Mouse (Mus musculus): ENCODE measurements around the gene Zfp931. TPM values are rescaled to one million over a fixed set of nuclear protein-coding genes. Genes with fewer than 3 reads are reported as not detected.
A peak's percentile ranks its signal among the peaks of the same experiment; 100 is the strongest.
"Not testable (repeated sequence)": the region's sequence is repeated elsewhere in the genome, so short reads cannot be mapped to it uniquely, and the experiment has no call there.

Gene Zfp931
- total and polyA plus RNA-seq, 2 experiments from 2014 or later: 12.6 to 13.1 TPM

- Histone ChIP-seq H3K36me3 (ENCODE audit: insufficient read depth) (no peaks in the 10 kb centered on the region), H3K27me3 (ENCODE audit: insufficient read depth, low read length) (no peaks in the 10 kb centered on the region), H3K4me2 (ENCODE audit: low read depth) (no peak overlapping the region), H3K9me3 (ENCODE audit: low read length) (no peaks in the 10 kb centered on the region), H3K9ac (no peak overlapping the region), H3K27ac (ENCODE audit: low read depth, low read length) (no peak overlapping the region), H3K4me3 (ENCODE audit: low read depth, low read length) (no peak overlapping the region), H3K4me1 (ENCODE audit: insufficient read depth) (no peaks in the 10 kb centered on the region)
- DNase-seq (peak; percentile 56), ATAC-seq (no peak)
- WGBS: 5% methylated on average over 2 of the region's 2 CpGs
- peak; percentile 68 for TF ChIP-seq CTCF (IDR thresholded peaks at IDR 0.05; ENCODE audit: low read depth)
Observed at GRCm38 (mm10) chr2:178098021-178098420, 19.7 kb upstream of the Zfp931 start.

- DNase-seq (no peak), ATAC-seq (no peak)
- no peak overlapping the region for H3K4me2 ChIP-seq (ENCODE audit: low read depth)
- no peak overlapping the region for H3K27ac ChIP-seq (ENCODE audit: low read depth, low read length)
- no peak for TF ChIP-seq CTCF (IDR thresholded peaks at IDR 0.05; ENCODE audit: low read depth)
- H3K9ac ChIP-seq: no peak overlapping the region
- H3K27me3 ChIP-seq (ENCODE audit: insufficient read depth, low read length): no peaks in the 10 kb centered on the region
- H3K9me3 ChIP-seq (ENCODE audit: low read length): no peaks in the 10 kb centered on the region
- no peaks in the 10 kb centered on the region for H3K36me3 ChIP-seq (ENCODE audit: insufficient read depth)
- H3K4me3 ChIP-seq (ENCODE audit: low read depth, low read length): no peak overlapping the region
- H3K4me1 ChIP-seq (ENCODE audit: insufficient read depth): no peaks in the 10 kb centered on the region
Observed at GRCm38 (mm10) chr2:178089586-178089985, 11.3 kb upstream of the Zfp931 start.

GRCm38 (mm10) chr2:178058195-178058594, 20.1 kb downstream of the Zfp931 start:
- 4% methylated on average over 1 of the region's 1 CpGs for WGBS
- peak; percentile 67 for TF ChIP-seq CTCF (IDR thresholded peaks at IDR 0.05; ENCODE audit: low read depth)
- H3K4me3 ChIP-seq (ENCODE audit: low read depth, low read length): no peak overlapping the region
- H3K9ac ChIP-seq: no peak overlapping the region
- no peaks in the 10 kb centered on the region for H3K27me3 ChIP-seq (ENCODE audit: insufficient read depth, low read length)
- no peaks in the 10 kb centered on the region for H3K4me1 ChIP-seq (ENCODE audit: insufficient read depth)
- peaks cover 6% of the 10 kb centered on the region; the same call in 1 of the 2 replicates for H3K36me3 ChIP-seq (ENCODE audit: insufficient read depth)
- no peak overlapping the region for H3K27ac ChIP-seq (ENCODE audit: low read depth, low read length)
- no peaks in the 10 kb centered on the region for H3K9me3 ChIP-seq (ENCODE audit: low read length)
- ATAC-seq: no peak
- DNase-seq: peak; percentile 35
- no peak overlapping the region for H3K4me2 ChIP-seq (ENCODE audit: low read depth)

- H3K4me3 ChIP-seq (ENCODE audit: low read depth, low read length); ATAC-seq; H3K9ac ChIP-seq; H3K27ac ChIP-seq (ENCODE audit: low read depth, low read length); DNase-seq; H3K36me3 ChIP-seq (ENCODE audit: insufficient read depth); H3K4me2 ChIP-seq (ENCODE audit: low read depth); H3K9me3 ChIP-seq (ENCODE audit: low read length); H3K4me1 ChIP-seq (ENCODE audit: insufficient read depth); H3K27me3 ChIP-seq (ENCODE audit: insufficient read depth, low read length): not testable (repeated sequence)
- 96% methylated on average over 2 of the region's 3 CpGs for WGBS
Observed at GRCm38 (mm10) chr2:178027601-178028000, 50.7 kb downstream of the Zfp931 start.

GRCm38 (mm10) chr2:178023861-178024260, 54.4 kb downstream of the Zfp931 start:
- not testable (repeated sequence) for H3K4me1 ChIP-seq (ENCODE audit: insufficient read depth); H3K27me3 ChIP-seq (ENCODE audit: insufficient read depth, low read length); H3K36me3 ChIP-seq (ENCODE audit: insufficient read depth); DNase-seq; ATAC-seq; H3K27ac ChIP-seq (ENCODE audit: low read depth, low read length); H3K9me3 ChIP-seq (ENCODE audit: low read length)
- Histone ChIP-seq H3K4me2 (ENCODE audit: low read depth) (peak overlapping the region; percentile 51), H3K9ac (peak overlapping the region; percentile 47), H3K4me3 (ENCODE audit: low read depth, low read length) (peak overlapping the region; percentile 44)
- 13% methylated on average over 2 of the region's 2 CpGs for WGBS

- 4% methylated on average over 13 of the region's 15 CpGs for WGBS
- Histone ChIP-seq H3K9ac (peak within 1 kb of the TSS; percentile 47), H3K4me3 (ENCODE audit: low read depth, low read length) (peak within 1 kb of the TSS; percentile 44), H3K4me2 (ENCODE audit: low read depth) (peak within 1 kb of the TSS; percentile 51)
- not testable (repeated sequence) for H3K4me1 ChIP-seq (ENCODE audit: insufficient read depth); ATAC-seq; H3K27me3 ChIP-seq (ENCODE audit: insufficient read depth, low read length); H3K27ac ChIP-seq (ENCODE audit: low read depth, low read length); H3K36me3 ChIP-seq (ENCODE audit: insufficient read depth); H3K9me3 ChIP-seq (ENCODE audit: low read length)
- peak; percentile 23 for DNase-seq
Observed at GRCm38 (mm10) chr2:178023011-178023611, 55.2 kb downstream of the Zfp931 start, which contains the start of gene Zfp971. TSS of gene Zfp971 (plus strand) at chr2:178023284.

GRCm38 (mm10) chr2:178020773-178021172, 57.5 kb downstream of the Zfp931 start:
- not testable (repeated sequence) for H3K36me3 ChIP-seq (ENCODE audit: insufficient read depth); DNase-seq; H3K4me3 ChIP-seq (ENCODE audit: low read depth, low read length); H3K27me3 ChIP-seq (ENCODE audit: insufficient read depth, low read length); H3K27ac ChIP-seq (ENCODE audit: low read depth, low read length); H3K4me1 ChIP-seq (ENCODE audit: insufficient read depth); H3K9ac ChIP-seq; H3K9me3 ChIP-seq (ENCODE audit: low read length); ATAC-seq; H3K4me2 ChIP-seq (ENCODE audit: low read depth)
- 86% methylated on average over 8 of the region's 8 CpGs for WGBS

GRCm38 (mm10) chr2:178019486-178019885, 58.8 kb downstream of the Zfp931 start:
- not testable (repeated sequence) for H3K27ac ChIP-seq (ENCODE audit: low read depth, low read length); H3K4me3 ChIP-seq (ENCODE audit: low read depth, low read length); DNase-seq; H3K36me3 ChIP-seq (ENCODE audit: insufficient read depth); ATAC-seq; H3K4me2 ChIP-seq (ENCODE audit: low read depth); H3K9ac ChIP-seq; H3K4me1 ChIP-seq (ENCODE audit: insufficient read depth); H3K9me3 ChIP-seq (ENCODE audit: low read length); H3K27me3 ChIP-seq (ENCODE audit: insufficient read depth, low read length)
- WGBS: 85% methylated on average over 3 of the region's 3 CpGs

Other genes starting within 250 kb of the Zfp931 start
- 79.0 and 144 TPM in 2 replicates for gene Gm14325, start 238.1 kb downstream of the Zfp931 start, total RNA-seq (2014; rRNA removed)
- 35.7 and 39.2 TPM in 2 replicates for gene Gm14325, start 238.1 kb downstream of the Zfp931 start, polyA plus RNA-seq (2015; fragmentation: Nextera tagmentation; extraction: Ambion mirVana)
- gene Gm14327, start 181.4 kb downstream of the Zfp931 start, total RNA-seq (2014; rRNA removed): 2.2 and 3.0 TPM in 2 replicates
- gene Gm14327, start 181.4 kb downstream of the Zfp931 start, polyA plus RNA-seq (2015; fragmentation: Nextera tagmentation; extraction: Ambion mirVana): 3.8 and 4.9 TPM in 2 replicates
- gene Zfp972, start 152.9 kb downstream of the Zfp931 start, total RNA-seq (2014; rRNA removed): not detected in 2 replicates
- 0.30 TPM in 1 of 2 replicates, not detected in the other for gene Zfp972, start 152.9 kb downstream of the Zfp931 start, polyA plus RNA-seq (2015; fragmentation: Nextera tagmentation; extraction: Ambion mirVana)
- gene Gm14326, start 121.2 kb downstream of the Zfp931 start, total RNA-seq (2014; rRNA removed): 16.8 and 20.2 TPM in 2 replicates
- gene Gm14326, start 121.2 kb downstream of the Zfp931 start, polyA plus RNA-seq (2015; fragmentation: Nextera tagmentation; extraction: Ambion mirVana): 17.8 and 18.2 TPM in 2 replicates
- gene Zfp971, start 55.2 kb downstream of the Zfp931 start, total RNA-seq (2014; rRNA removed): 10.0 and 12.8 TPM in 2 replicates
- 9.4 and 10.8 TPM in 2 replicates for gene Zfp971, start 55.2 kb downstream of the Zfp931 start, polyA plus RNA-seq (2015; fragmentation: Nextera tagmentation; extraction: Ambion mirVana)
- 152 and 170 TPM in 2 replicates for gene Phactr3, start 40.5 kb upstream of the Zfp931 start, total RNA-seq (2014; rRNA removed)
- 97.8 and 98.2 TPM in 2 replicates for gene Phactr3, start 40.5 kb upstream of the Zfp931 start, polyA plus RNA-seq (2015; fragmentation: Nextera tagmentation; extraction: Ambion mirVana)